Mouse (Mus musculus): ENCODE data around the gene Cmtm4.

GRCm38 (mm10) chr8:104430230-104430629 lies 34.6 kb upstream of the Cmtm4 start:
- TF ChIP-seq CTCF (IDR thresholded peaks at IDR 0.05; ENCODE audit: borderline replicate concordance, control insufficient read depth, extremely low read depth, insufficient read depth, low read length, poor library complexity) (no peak), POLR2A (IDR thresholded peaks at IDR 0.05; ENCODE audit: control insufficient read depth, extremely low read depth, insufficient read depth, low read length, poor library complexity) (no peak)

Measured in thymus, adult 2 months (tissue).